Mouse (Mus musculus) heart, adult 2 months (tissue): ENCODE measurements around the gene Katnbl1.

Experiments used
- CTCF ChIP-seq: fragments of 200-600 bp; IDR thresholded peaks from 2 replicates; pipeline ENCODE4 v1.8.1; 2022; ENCODE audit warnings: antibody characterized with exemption, mild to moderate bottlenecking, moderate library complexity
- EP300 ChIP-seq: fragments of 200-500 bp; IDR thresholded peaks from 2 replicates; pipeline ENCODE4 v1.6.1; 2011; ENCODE audit warnings: low read depth, low read length, control low read depth; ENCODE audit not compliant: insufficient read depth
- POLR2A ChIP-seq: fragments of 200-500 bp; IDR thresholded peaks from 2 replicates; pipeline ENCODE4 v1.6.1; 2011; ENCODE audit warnings: mild to moderate bottlenecking, low read depth, low read length, control low read depth; ENCODE audit not compliant: insufficient read depth

DNA sequence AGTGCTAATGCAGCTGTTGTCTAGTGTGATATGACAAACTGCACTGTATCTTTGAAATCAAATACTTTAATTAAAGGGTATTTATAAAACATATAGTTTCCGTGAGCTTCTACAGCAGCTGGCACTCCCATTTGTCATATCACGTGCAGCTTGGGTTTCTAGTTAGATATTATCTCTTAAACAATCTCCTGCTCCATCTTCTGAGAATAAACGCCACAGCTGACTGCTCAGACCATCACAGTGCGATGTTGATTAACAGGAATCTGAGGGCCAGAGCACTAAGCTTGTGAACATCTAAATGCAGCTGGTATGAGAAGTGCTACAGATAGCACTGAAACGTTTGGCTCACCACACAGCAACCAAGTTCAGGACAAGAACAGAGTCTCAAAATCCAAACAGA, 51.4 kb downstream of the Katnbl1 start:
- TF ChIP-seq EP300, result no peak
- no peak for TF ChIP-seq CTCF
- no peak for TF ChIP-seq POLR2A
